Mouse (Mus musculus): ENCODE measurements around the gene Nkain2. TPM values are rescaled to one million over a fixed set of nuclear protein-coding genes. Genes with fewer than 3 reads are reported as not detected.

The Nkain2 gene
- total RNA-seq, 2 experiments from 2014 or later = 0.39 to 1.5 TPM

- no peak for DNase-seq (ENCODE audit: low spot score in 2 of 2)
Measured at GRCm38 (mm10) chr10:31646083-31646482, 1244.2 kb downstream of the Nkain2 start.

Other genes starting within 250 kb of the Nkain2 start
- 10 to 100 TPM in 1 of 2 experiments, 1 to 10 TPM in 1; 6.7 to 20.3 TPM for gene Trdn, start 190.1 kb upstream of the Nkain2 start, total RNA-seq (2021)

All from adrenal gland, postnatal 4 days (tissue).